Mouse (Mus musculus): ENCODE results near the gene Rp9. TPM values are rescaled to one million over a fixed set of nuclear protein-coding genes. Genes with fewer than 3 reads are reported as not detected.

Gene Rp9
- 10 to 100 TPM; 75.1 to 79.1 TPM for total RNA-seq (2023)

DNA sequence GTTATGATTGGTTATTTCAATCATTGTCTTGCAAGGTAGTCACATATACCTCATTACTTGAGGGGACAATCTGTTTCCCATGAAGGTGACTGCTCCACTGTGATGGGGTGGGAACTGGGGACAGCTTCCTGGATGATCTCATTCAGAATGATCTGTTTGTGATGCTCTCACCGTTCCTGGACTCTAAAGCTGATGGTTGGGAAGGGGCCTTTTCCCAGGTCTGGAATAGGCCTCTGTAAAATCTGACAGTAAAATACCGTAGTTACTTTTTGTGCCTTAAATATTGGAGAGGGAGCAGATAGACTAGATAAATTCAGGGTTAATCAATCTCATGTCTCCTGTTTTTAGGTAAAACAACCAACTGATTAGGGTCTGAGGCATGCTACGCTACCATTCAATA is at the start of gene Rp9:
Gene Rp9, minus strand, starts transcription at position 101 of the 400 bp plus-strand sequence.

DNA sequence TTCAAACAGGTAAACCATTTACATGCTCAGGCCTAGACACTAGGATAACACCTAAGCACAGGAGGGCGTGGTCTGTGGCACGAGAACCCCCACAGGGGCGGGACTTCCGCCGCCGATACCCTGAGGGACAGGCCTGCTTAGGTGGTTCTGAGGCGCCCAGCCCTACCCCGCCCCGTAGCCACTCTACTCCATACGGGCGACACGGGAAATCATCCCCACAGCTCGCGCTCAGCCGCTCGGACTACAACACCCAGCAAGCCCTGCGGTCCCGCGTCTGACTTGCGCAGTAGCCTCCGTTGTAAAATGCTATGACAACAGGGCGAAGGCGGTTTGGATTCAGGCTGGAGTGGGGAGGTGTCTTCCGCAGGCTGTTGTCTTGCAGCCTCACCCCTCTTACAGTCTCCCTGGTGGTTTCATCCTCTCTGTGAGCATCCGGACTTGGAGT is 5.9 kb upstream of the Rp9 start, which contains the start of gene Bbs9:
Gene Bbs9, plus strand, starts transcription at position 292 of the 445 bp plus-strand sequence.

DNA sequence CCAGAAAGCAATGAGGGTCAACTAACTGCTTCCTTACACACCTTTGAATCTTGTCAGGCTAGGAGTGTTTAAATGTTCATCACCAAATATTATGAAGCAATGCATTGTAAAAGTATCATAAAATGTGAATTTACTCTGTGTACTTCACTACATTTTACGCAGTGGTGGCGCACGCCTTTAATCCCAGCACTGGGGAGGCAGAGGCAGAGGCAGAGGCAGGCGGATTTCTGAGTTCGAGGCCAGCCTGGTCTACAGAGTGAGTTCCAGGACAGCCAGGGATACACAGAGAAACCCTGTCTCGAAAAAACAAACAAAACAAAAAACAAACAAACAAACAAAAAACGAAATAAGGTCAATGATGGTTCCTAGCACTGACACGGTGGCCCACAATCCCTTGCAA is 15.6 kb downstream of the Rp9 start, which contains the start of gene Gm17545:
Gene Gm17545, plus strand, starts transcription at position 301 of the 400 bp plus-strand sequence.

GRCm38 (mm10) chr9:22411002-22411857 is 58.3 kb downstream of the Rp9 start, which contains the start of gene 9530077C05Rik:
TSS of gene 9530077C05Rik (plus strand) at chr9:22411513.

GRCm38 (mm10) chr9:22389021-22389476 is 80.5 kb downstream of the Rp9 start, which contains the start of gene Anln:
TSS of gene Anln (minus strand) at chr9:22389188.

Other genes with a start within 250 kb of the Rp9 start
- gene Zfp809, start 244.0 kb downstream of the Rp9 start, total RNA-seq (2023), result 10 to 100 TPM; 33.6 to 39.8 TPM
- 1 to 10 TPM; 3.1 to 3.4 TPM for gene Zfp599, start 209.8 kb downstream of the Rp9 start, total RNA-seq (2023)
- gene Zfp810, start 162.1 kb downstream of the Rp9 start, total RNA-seq (2023), result 10 to 100 TPM; 15.0 to 17.3 TPM
- 1 to 10 TPM in 1 of 2 experiments, under 1 TPM in 1; 0.83 to 2.7 TPM for gene Anln, start 80.6 kb downstream of the Rp9 start, total RNA-seq (2023)
- gene 9530077C05Rik, start 58.2 kb downstream of the Rp9 start, total RNA-seq (2023), result not detected
- gene Gm17545, start 15.5 kb downstream of the Rp9 start, total RNA-seq (2023), result not detected
- 10 to 100 TPM; 24.7 to 29.7 TPM for gene Bbs9, start 6.0 kb upstream of the Rp9 start, total RNA-seq (2023)